Mouse (Mus musculus): Measurements from ENCODE around the gene Pou2f3. TPM values are rescaled to one million over a fixed set of nuclear protein-coding genes. Genes with fewer than 3 reads are reported as not detected.

Gene Pou2f3
- polyA plus RNA-seq, 1 experiment: 0.07 TPM

- DNase-seq: no peak
- 95% methylated on average over 7 of the region's 7 CpGs for WGBS
Observed at GRCm38 (mm10) chr9:43236576-43236975, 26.4 kb upstream of the Pou2f3 start.

GRCm38 (mm10) chr9:43236106-43236505 is 25.9 kb upstream of the Pou2f3 start:
- H3K27me3 ChIP-seq (ENCODE audit: control insufficient read depth, insufficient read depth, low read length): 0 out of 2 replicates have a peak, but pooled peaks cover 2% of the 10 kb centered on the region
- DNase-seq: no peak
- H3K4me3 ChIP-seq (replicated peaks; ENCODE audit: insufficient read depth, low read depth, low read length): no peak overlapping the region
- no peak for TF ChIP-seq CTCF (IDR thresholded peaks at IDR 0.05; ENCODE audit: borderline replicate concordance, insufficient read depth, low read depth, low read length)
- TF ChIP-seq POLR2A (IDR thresholded peaks at IDR 0.05; ENCODE audit: borderline replicate concordance, insufficient read depth, low read length): no peak
- 86% methylated on average over 1 of the region's 1 CpGs for WGBS
- no peak overlapping the region for H3K27ac ChIP-seq (ENCODE audit: insufficient read depth, low read length)
- H3K4me1 ChIP-seq (ENCODE audit: control insufficient read depth, insufficient read depth, low read length): no peaks in the 10 kb centered on the region; the same call in 1 of the 2 replicates

More at GRCm38 (mm10) chr9:43236576-43236975, 26.4 kb upstream of the Pou2f3 start:
- Histone ChIP-seq H3K4me1 (ENCODE audit: control insufficient read depth, insufficient read depth, low read length) (no peaks in the 10 kb centered on the region), H3K27me3 (ENCODE audit: control insufficient read depth, insufficient read depth, low read length) (0 out of 2 replicates have a peak, but pooled peaks cover 2% of the 10 kb centered on the region), H3K4me3 (replicated peaks; ENCODE audit: insufficient read depth, low read depth, low read length) (no peak overlapping the region), H3K27ac (ENCODE audit: insufficient read depth, low read length) (no peak overlapping the region)
- TF ChIP-seq CTCF (IDR thresholded peaks at IDR 0.05; ENCODE audit: borderline replicate concordance, insufficient read depth, low read depth, low read length) (no peak), POLR2A (IDR thresholded peaks at IDR 0.05; ENCODE audit: borderline replicate concordance, insufficient read depth, low read length) (no peak)

GRCm38 (mm10) chr9:43235336-43235735 is 25.2 kb upstream of the Pou2f3 start:
- 67% methylated on average over 6 of the region's 6 CpGs for WGBS
- DNase-seq: no peak
- Histone ChIP-seq H3K4me1 (ENCODE audit: control insufficient read depth, insufficient read depth, low read length) (no peaks in the 10 kb centered on the region; the same call in 1 of the 2 replicates), H3K27me3 (ENCODE audit: control insufficient read depth, insufficient read depth, low read length) (0 out of 2 replicates have a peak, but pooled peaks cover 2% of the 10 kb centered on the region), H3K27ac (ENCODE audit: insufficient read depth, low read length) (no peak overlapping the region), H3K4me3 (replicated peaks; ENCODE audit: insufficient read depth, low read depth, low read length) (no peak overlapping the region)
- TF ChIP-seq CTCF (IDR thresholded peaks at IDR 0.05; ENCODE audit: borderline replicate concordance, insufficient read depth, low read depth, low read length) (no peak), POLR2A (IDR thresholded peaks at IDR 0.05; ENCODE audit: borderline replicate concordance, insufficient read depth, low read length) (no peak)

GRCm38 (mm10) chr9:43234496-43234895 is 24.3 kb upstream of the Pou2f3 start:
- no peak overlapping the region for H3K4me3 ChIP-seq (replicated peaks; ENCODE audit: insufficient read depth, low read depth, low read length)
- WGBS: 85% methylated on average over 5 of the region's 5 CpGs
- H3K27me3 ChIP-seq (ENCODE audit: control insufficient read depth, insufficient read depth, low read length): 0 out of 2 replicates have a peak, but pooled peaks cover 2% of the 10 kb centered on the region
- TF ChIP-seq POLR2A (IDR thresholded peaks at IDR 0.05; ENCODE audit: borderline replicate concordance, insufficient read depth, low read length) (no peak), CTCF (IDR thresholded peaks at IDR 0.05; ENCODE audit: borderline replicate concordance, insufficient read depth, low read depth, low read length) (no peak)
- H3K4me1 ChIP-seq (ENCODE audit: control insufficient read depth, insufficient read depth, low read length): no peaks in the 10 kb centered on the region; the same call in 1 of the 2 replicates
- H3K27ac ChIP-seq (ENCODE audit: insufficient read depth, low read length): no peak overlapping the region
- DNase-seq: no peak

GRCm38 (mm10) chr9:43233515-43233914 is 23.3 kb upstream of the Pou2f3 start:
- Histone ChIP-seq H3K27me3 (ENCODE audit: control insufficient read depth, insufficient read depth, low read length) (no peaks in the 10 kb centered on the region), H3K4me1 (ENCODE audit: control insufficient read depth, insufficient read depth, low read length) (no peaks in the 10 kb centered on the region; the same call in 1 of the 2 replicates), H3K27ac (ENCODE audit: insufficient read depth, low read length) (no peak overlapping the region), H3K4me3 (replicated peaks; ENCODE audit: insufficient read depth, low read depth, low read length) (no peak overlapping the region)
- 100% methylated on average over 1 of the region's 1 CpGs for WGBS
- TF ChIP-seq POLR2A (IDR thresholded peaks at IDR 0.05; ENCODE audit: borderline replicate concordance, insufficient read depth, low read length) (no peak), CTCF (IDR thresholded peaks at IDR 0.05; ENCODE audit: borderline replicate concordance, insufficient read depth, low read depth, low read length) (no peak)
- DNase-seq: no peak

GRCm38 (mm10) chr9:43233044-43233443 is 22.9 kb upstream of the Pou2f3 start:
- WGBS: 70% methylated on average over 5 of the region's 5 CpGs
- no peak for DNase-seq
- TF ChIP-seq CTCF (IDR thresholded peaks at IDR 0.05; ENCODE audit: borderline replicate concordance, insufficient read depth, low read depth, low read length) (no peak), POLR2A (IDR thresholded peaks at IDR 0.05; ENCODE audit: borderline replicate concordance, insufficient read depth, low read length) (no peak)

GRCm38 (mm10) chr9:43232286-43232685 is 22.1 kb upstream of the Pou2f3 start:
- Histone ChIP-seq H3K27ac (ENCODE audit: insufficient read depth, low read length) (no peak overlapping the region), H3K4me1 (ENCODE audit: control insufficient read depth, insufficient read depth, low read length) (no peaks in the 10 kb centered on the region; the same call in 1 of the 2 replicates), H3K4me3 (replicated peaks; ENCODE audit: insufficient read depth, low read depth, low read length) (no peak overlapping the region), H3K27me3 (ENCODE audit: control insufficient read depth, insufficient read depth, low read length) (no peaks in the 10 kb centered on the region)
- no peak for TF ChIP-seq CTCF (IDR thresholded peaks at IDR 0.05; ENCODE audit: borderline replicate concordance, insufficient read depth, low read depth, low read length)
- TF ChIP-seq POLR2A (IDR thresholded peaks at IDR 0.05; ENCODE audit: borderline replicate concordance, insufficient read depth, low read length): no peak
- 33% methylated on average over 5 of the region's 5 CpGs for WGBS
- no peak for DNase-seq

More at GRCm38 (mm10) chr9:43233044-43233443, 22.9 kb upstream of the Pou2f3 start:
- no peaks in the 10 kb centered on the region for H3K27me3 ChIP-seq (ENCODE audit: control insufficient read depth, insufficient read depth, low read length)
- no peaks in the 10 kb centered on the region; the same call in 1 of the 2 replicates for H3K4me1 ChIP-seq (ENCODE audit: control insufficient read depth, insufficient read depth, low read length)
- H3K4me3 ChIP-seq (replicated peaks; ENCODE audit: insufficient read depth, low read depth, low read length): no peak overlapping the region
- H3K27ac ChIP-seq (ENCODE audit: insufficient read depth, low read length): no peak overlapping the region

GRCm38 (mm10) chr9:43231805-43232204 is 21.6 kb upstream of the Pou2f3 start:
- no peak for TF ChIP-seq CTCF (IDR thresholded peaks at IDR 0.05; ENCODE audit: borderline replicate concordance, insufficient read depth, low read depth, low read length)
- TF ChIP-seq POLR2A (IDR thresholded peaks at IDR 0.05; ENCODE audit: borderline replicate concordance, insufficient read depth, low read length): no peak
- WGBS: 58% methylated on average over 4 of the region's 4 CpGs

More at GRCm38 (mm10) chr9:43231805-43232204, 21.6 kb upstream of the Pou2f3 start:
- Histone ChIP-seq H3K4me3 (replicated peaks; ENCODE audit: insufficient read depth, low read depth, low read length) (no peak overlapping the region), H3K4me1 (ENCODE audit: control insufficient read depth, insufficient read depth, low read length) (no peaks in the 10 kb centered on the region; the same call in 1 of the 2 replicates), H3K27ac (ENCODE audit: insufficient read depth, low read length) (no peak overlapping the region), H3K27me3 (ENCODE audit: control insufficient read depth, insufficient read depth, low read length) (no peaks in the 10 kb centered on the region)
- DNase-seq: no peak

Data from cerebellum, adult 2 months (tissue).